Mouse (Mus musculus) CH12.LX (cell line): ENCODE measurements around the gene Znrf3. TPM values are rescaled to one million over a fixed set of nuclear protein-coding genes. Genes with fewer than 3 reads are reported as not detected.

Experiments
- DNase-seq: peaks from one replicate; pipeline ENCODE4 v3.0.0-alpha.2; 2013; ENCODE audit errors: extremely low read depth
- H3K27ac ChIP-seq: 2 replicates; pipeline ENCODE4 v1.5.1; 2012; ENCODE audit warnings: low read depth, mild to moderate bottlenecking, control low read depth, moderate library complexity; ENCODE audit not compliant: insufficient read depth
- H3K27me3 ChIP-seq: replicated peaks from 2 replicates; pipeline ENCODE3; 2012; ENCODE audit warnings: inconsistent platforms
- H3K36me3 ChIP-seq, 2 experiments: replicated peaks in 1 of 2; 2 replicates each; pipeline versions ENCODE3 to v1.6.1; 2012; ENCODE audit warnings: inconsistent platforms in 1 of 2, low read length in 1 of 2, mild to moderate bottlenecking in 1 of 2, mixed read lengths in 1 of 2, moderate library complexity in 1 of 2; ENCODE audit not compliant: control insufficient read depth in 1 of 2, insufficient read depth in 1 of 2
- H3K4me1 ChIP-seq, 2 experiments: 2 replicates each; pipeline ENCODE4 v1.6.1; 2012; ENCODE audit warnings: inconsistent platforms in 1 of 2, moderate library complexity in 1 of 2; ENCODE audit not compliant: insufficient read depth in 2 of 2, control insufficient read depth in 1 of 2
- H3K4me2 ChIP-seq: 2 replicates; pipeline ENCODE4 v1.6.1; 2012; ENCODE audit warnings: low read depth, mild to moderate bottlenecking, control low read depth; ENCODE audit not compliant: poor library complexity, insufficient read depth, severe bottlenecking
- H3K4me3 ChIP-seq, 3 experiments: fragments of 150-350 bp in 1 of 3; sonication (generic) in 1 of 3; replicated peaks in 1 of 3; 2 replicates each; pipeline versions ENCODE3 to v1.5.1; 2011 to 2012; ENCODE audit warnings: low read depth in 2 of 3, low read length in 2 of 3, mild to moderate bottlenecking in 2 of 3, moderate library complexity in 2 of 3, control low read depth in 1 of 3, improper control_type of control experiment in 1 of 3, inconsistent platforms in 1 of 3, mixed read lengths in 1 of 3; ENCODE audit not compliant: poor library complexity in 1 of 3
- H3K79me2 ChIP-seq: replicated peaks from 2 replicates; pipeline ENCODE4 v1.6.1; 2012; ENCODE audit warnings: mild to moderate bottlenecking, moderate library complexity; ENCODE audit not compliant: control insufficient read depth, poor library complexity, insufficient read depth, severe bottlenecking; ENCODE audit errors: extremely low read depth
- H3K9ac ChIP-seq: 2 replicates; pipeline ENCODE4 v1.6.1; 2012; ENCODE audit warnings: low read depth, mild to moderate bottlenecking, control low read depth, moderate library complexity; ENCODE audit not compliant: insufficient read depth
- H3K9me3 ChIP-seq: replicated peaks from 2 replicates; pipeline ENCODE3; 2012; ENCODE audit warnings: low read length, inconsistent platforms, mixed read lengths
- CHD2 ChIP-seq: IDR thresholded peaks from 2 replicates; pipeline ENCODE4 v1.6.1; 2011; ENCODE audit warnings: low read length, improper control_type of control experiment
- E2F4 ChIP-seq: IDR thresholded peaks from 2 replicates; pipeline ENCODE4 v1.6.1; 2011; ENCODE audit warnings: low read depth, low read length, improper control_type of control experiment; ENCODE audit not compliant: insufficient replicate concordance
- EP300 ChIP-seq: IDR thresholded peaks from 2 replicates; pipeline ENCODE4 v1.6.1; 2011; ENCODE audit warnings: low read length, improper control_type of control experiment
- JUN ChIP-seq: IDR thresholded peaks from 2 replicates; pipeline ENCODE4 v1.6.1; 2011; ENCODE audit warnings: low read depth, mild to moderate bottlenecking, low read length, improper control_type of control experiment, moderate library complexity; ENCODE audit not compliant: insufficient read depth
- MAX ChIP-seq: IDR thresholded peaks from 2 replicates; pipeline ENCODE4 v1.6.1; 2011; ENCODE audit warnings: low read length, improper control_type of control experiment
- MXI1 ChIP-seq: IDR thresholded peaks from 2 replicates; pipeline ENCODE4 v1.6.1; 2011; ENCODE audit warnings: mild to moderate bottlenecking, low read depth, low read length, improper control_type of control experiment
- POLR2A ChIP-seq: IDR thresholded peaks from 2 replicates; pipeline ENCODE4 v1.6.1; 2011; ENCODE audit warnings: low read depth, mild to moderate bottlenecking, improper control_type of control experiment, low read length
- POLR2AphosphoS2 ChIP-seq: IDR thresholded peaks from 2 replicates; pipeline ENCODE4 v1.6.1; 2011; ENCODE audit warnings: low read depth, low read length, improper control_type of control experiment
- SMC3 ChIP-seq: IDR thresholded peaks from 2 replicates; pipeline ENCODE4 v1.6.1; 2011; ENCODE audit warnings: low read depth, low read length, improper control_type of control experiment
- TCF12 ChIP-seq: IDR thresholded peaks from 2 replicates; pipeline ENCODE4 v1.6.1; 2014; ENCODE audit warnings: low read depth, mild to moderate bottlenecking, inconsistent platforms, low read length, improper control_type of control experiment
- UBTF ChIP-seq: IDR thresholded peaks from 2 replicates; pipeline ENCODE4 v1.6.1; 2012; ENCODE audit warnings: low read depth, mild to moderate bottlenecking, inconsistent platforms, low read length, improper control_type of control experiment, moderate library complexity
- ZC3H11A ChIP-seq: IDR thresholded peaks from 2 replicates; pipeline ENCODE4 v1.6.1; 2012; ENCODE audit warnings: low read depth, mild to moderate bottlenecking, inconsistent platforms, low read length, improper control_type of control experiment
- dilution Hi-C: fragments of 300-500 bp; cut with MboI; formaldehyde crosslinking; loops from 2 replicates; pipeline ENCODE4 v1.14.3; 2020; ENCODE audit warnings: low sequenced_read_pairs; ENCODE audit not compliant: extremely low pct_unique_long_range_greater_than_20kb, extremely low pct_ligation_motif_present
- in situ Hi-C: fragments of 300-500 bp; cut with MboI; formaldehyde crosslinking; loops from 3 replicates; pipeline ENCODE4 v1.14.3; 2019; ENCODE audit warnings: low sequenced_read_pairs, low pct_ligation_motif_present, low pct_unique_long_range_greater_than_20kb, mixed read lengths
- polyA plus RNA-seq: library from polyadenylated mRNA; unstranded; fragments of >175 nt; gene quantifications from 2 replicates; pipeline ENCODE4 v1.2.1, GENCODE M21; 2012; ENCODE audit warnings: low read depth; ENCODE audit not compliant: insufficient read length
- total RNA-seq, 2 experiments: library from RNA; depleted of rRNA; stranded (reverse); fragments of 300-350 nt in 1 of 2; fragments of >200 nt in 1 of 2; gene quantifications; 2 replicates each; pipeline ENCODE4 v1.2.3; 2012 to 2014

Gene Znrf3
- total and polyA plus RNA-seq, 3 experiments, result 1.1 to 2.7 (median 1.3) TPM

- dilution Hi-C loops, result no loop called here
Measured at GRCm38 (mm10) chr11:5445452-5445953, 856 bp upstream of the Znrf3 start.

GRCm38 (mm10) chr11:5444234-5444598, 431 bp downstream of the Znrf3 start:
- Histone ChIP-seq H3K4me2 (no peak overlapping the region), H3K9me3 (peaks cover 4% of the 10 kb centered on the region), H3K4me3 (peak overlapping the region in 2 of 3 experiments; percentile 60 to 61), H3K27ac (no peak overlapping the region), H3K4me1 (peaks cover 0 to 25% of the 10 kb centered on the region in 2 experiments; a peak in 2 of 4 replicates), H3K36me3 (no peaks in the 10 kb centered on the region)
- dilution Hi-C loops (no loop called here), in situ Hi-C loops (no loop called here)
- DNase-seq, result no peak
- 0 out of 2 replicates have a peak, but pooled peaks have one; percentile 0 for TF ChIP-seq MXI1
- 0 out of 2 replicates have a peak, but pooled peaks have one; percentile 48 for TF ChIP-seq UBTF
- TF ChIP-seq E2F4, result no peak
- TF ChIP-seq, all 38 proteins: peak for 2
- Histone ChIP-seq H3K79me2 (no peaks in the 10 kb centered on the region), H3K9ac (peak overlapping the region; percentile 24; the same call in 1 of the 2 replicates), H3K27me3 (peaks cover 5% of the 10 kb centered on the region)

More at GRCm38 (mm10) chr11:5445452-5445953, 856 bp upstream of the Znrf3 start:
- in situ Hi-C loops, result no loop called here
- H3K9me3 ChIP-seq, result peaks cover 4% of the 10 kb centered on the region
- no peaks in the 10 kb centered on the region for H3K79me2 ChIP-seq
- no peak overlapping the region for H3K9ac ChIP-seq
- no peak for DNase-seq
- H3K4me2 ChIP-seq, result peak overlapping the region; percentile 0; the same call in 1 of the 2 replicates
- H3K4me1 ChIP-seq, result peaks cover 0 to 20% of the 10 kb centered on the region in 2 experiments; a peak in 2 of 4 replicates
- peaks cover 5% of the 10 kb centered on the region for H3K27me3 ChIP-seq
- no peak overlapping the region for H3K27ac ChIP-seq
- TF ChIP-seq ZC3H11A (no peak), SMC3 (no peak), JUN (no peak), CHD2 (no peak), POLR2A (no peak), TCF12 (no peak), EP300 (no peak), MAX (no peak)
- TF ChIP-seq, all 38 proteins: peak for 0
- Histone ChIP-seq H3K4me3 (peak overlapping the region in 1 of 3 experiments; percentile 61), H3K36me3 (no peaks in the 10 kb centered on the region)

DNA sequence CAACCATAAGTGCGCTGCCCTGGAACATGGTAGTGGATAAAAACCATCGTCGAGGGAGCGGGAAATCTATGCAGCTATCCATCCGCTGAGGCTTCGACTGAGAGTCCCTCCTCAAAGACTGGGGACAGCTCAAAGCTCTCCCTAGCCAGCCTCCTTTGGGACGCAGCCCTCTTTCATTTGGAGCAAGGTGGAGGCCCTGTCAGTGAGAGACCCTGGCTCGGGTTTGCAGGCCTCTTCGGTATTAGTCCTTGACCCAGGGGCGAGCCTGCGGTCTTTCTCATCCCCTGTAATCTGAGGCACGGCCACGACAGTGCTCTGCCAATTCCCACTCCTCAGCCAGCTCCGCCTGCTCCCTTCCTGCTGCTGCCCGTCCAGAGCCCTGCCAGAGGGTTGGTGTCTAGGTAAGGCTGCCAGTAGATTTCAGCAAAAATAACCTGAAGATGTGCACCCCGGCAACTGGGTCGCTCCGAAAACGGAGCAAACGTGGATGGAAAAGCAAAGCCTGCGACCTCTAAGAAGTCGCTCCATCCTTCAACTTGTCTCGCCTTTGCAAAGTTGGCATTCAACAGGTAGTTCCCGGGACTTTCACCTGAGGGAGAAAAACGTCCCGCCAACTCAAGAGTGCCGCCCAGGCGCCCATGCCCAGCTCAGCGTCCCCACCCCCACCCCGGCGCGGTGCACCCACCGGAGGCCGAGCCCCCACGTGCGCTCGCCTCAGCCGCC, 975 bp downstream of the Znrf3 start:
- no peaks in the 10 kb centered on the region for H3K79me2 ChIP-seq
- TF ChIP-seq POLR2AphosphoS2, result no peak
- 0 out of 2 replicates have a peak, but pooled peaks have one; percentile 9 for TF ChIP-seq MXI1
- H3K4me3 ChIP-seq, result peak overlapping the region; percentile 32 to 61 (median 60)
- in situ Hi-C loops (no loop called here), dilution Hi-C loops (no loop called here)
- peaks cover 4% of the 10 kb centered on the region for H3K9me3 ChIP-seq
- H3K27ac ChIP-seq, result no peak overlapping the region
- DNase-seq, result no peak
- no peaks in the 10 kb centered on the region for H3K36me3 ChIP-seq
- H3K4me2 ChIP-seq, result peak overlapping the region; percentile 37; the same call in 1 of the 2 replicates
- H3K4me1 ChIP-seq, result peaks cover 0 to 25% of the 10 kb centered on the region in 2 experiments; a peak in 2 of 4 replicates
- H3K9ac ChIP-seq, result peak overlapping the region; percentile 24; the same call in 1 of the 2 replicates
- peaks cover 5% of the 10 kb centered on the region for H3K27me3 ChIP-seq
